Mouse (Mus musculus): ENCODE measurements around the gene Pknox1.
A peak's percentile ranks its signal among the peaks of the same experiment; 100 is the strongest.
"Not testable (repeated sequence)": the region's sequence is repeated elsewhere in the genome, so short reads cannot be mapped to it uniquely, and the experiment has no call there.

Gene Pknox1

GRCm38 (mm10) chr17:31597957-31598356 lies 33.4 kb downstream of the Pknox1 start:
- no peak for DNase-seq (ENCODE audit: low spot score in 2 of 2)

DNA sequence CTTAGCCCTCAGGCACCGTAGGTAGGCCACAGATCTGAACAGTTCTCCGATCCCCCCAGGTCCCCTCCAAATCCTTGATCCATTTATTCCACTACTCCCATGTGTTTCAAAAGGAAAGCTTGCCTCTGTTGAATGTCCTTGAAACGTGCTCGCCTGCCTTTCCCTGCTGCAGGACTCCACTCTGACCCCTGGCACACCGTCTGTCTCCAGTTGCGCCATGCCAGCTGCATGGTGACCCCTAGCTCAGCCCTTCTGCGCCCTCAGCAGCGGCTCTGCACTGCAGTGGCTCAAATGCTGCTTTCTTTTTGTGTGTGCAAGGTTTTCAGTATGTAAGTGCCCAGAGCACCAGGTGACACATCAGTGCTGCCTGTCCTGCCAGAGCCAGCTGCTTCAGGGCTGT lies 34.1 kb downstream of the Pknox1 start:
- no peak for DNase-seq (ENCODE audit: low spot score in 2 of 2)

DNA sequence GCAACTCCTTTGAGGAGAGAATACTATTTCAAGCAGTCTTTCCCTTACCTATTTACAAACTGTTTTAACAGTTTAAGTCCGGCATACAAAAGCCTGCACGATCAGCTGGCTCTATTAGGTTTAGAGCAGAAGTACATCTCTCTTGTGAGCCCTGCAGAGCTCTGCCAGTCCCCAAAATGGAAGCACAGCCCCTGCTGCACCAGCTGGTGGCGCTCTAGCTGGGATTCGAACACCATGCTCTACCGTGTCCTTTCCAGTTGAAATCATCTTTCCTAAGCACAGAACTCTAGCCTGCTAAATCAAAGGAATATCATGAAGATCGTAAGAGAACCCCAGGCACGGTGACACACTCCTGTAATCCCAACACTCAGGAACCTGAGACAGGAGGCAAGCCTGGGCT lies 41.9 kb downstream of the Pknox1 start:
- DNase-seq (ENCODE audit: low spot score in 2 of 2), result no peak

GRCm38 (mm10) chr17:31607256-31607951 lies 42.9 kb downstream of the Pknox1 start:
- DNase-seq (ENCODE audit: low spot score in 2 of 2), result no peak

- not testable (repeated sequence) for DNase-seq (ENCODE audit: low spot score in 2 of 2)
Measured at GRCm38 (mm10) chr17:31609173-31609572, 44.6 kb downstream of the Pknox1 start.

- no peak for DNase-seq (ENCODE audit: low spot score in 2 of 2)
Measured at GRCm38 (mm10) chr17:31609895-31610294, 45.4 kb downstream of the Pknox1 start.

DNA sequence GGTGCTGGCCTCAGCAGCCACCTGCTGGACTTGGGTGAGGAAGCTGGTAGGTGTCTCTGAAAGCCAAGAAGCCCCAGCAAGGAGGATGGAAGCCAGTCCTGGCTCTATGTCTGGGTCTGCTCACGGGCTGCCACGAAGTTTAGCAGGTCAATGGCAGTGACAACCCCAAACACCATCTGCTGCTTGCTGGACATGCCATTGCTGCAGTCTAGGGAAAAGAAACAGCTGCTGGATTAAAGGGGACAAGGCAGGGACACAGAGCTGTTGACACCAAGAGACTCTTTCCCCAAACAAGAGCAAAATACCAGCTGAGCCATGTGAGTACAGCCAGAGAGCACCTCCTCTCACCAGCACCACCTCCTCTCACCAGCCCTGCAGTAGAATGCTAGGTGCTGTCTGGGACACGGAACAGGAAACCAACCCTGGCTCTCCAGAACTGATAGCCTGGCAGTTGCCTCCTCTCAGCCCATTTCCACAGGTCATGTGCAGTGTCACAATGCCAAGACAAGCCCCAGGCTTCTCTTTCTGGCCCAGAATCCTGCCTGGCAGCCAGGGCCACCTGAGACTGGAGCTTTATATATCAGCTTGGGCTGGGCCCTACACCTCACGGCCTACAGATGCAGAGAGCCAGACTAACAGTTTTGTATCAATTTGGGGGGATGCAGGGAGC lies 48.7 kb downstream of the Pknox1 start:
- DNase-seq (ENCODE audit: low spot score in 2 of 2), result no peak

DNA sequence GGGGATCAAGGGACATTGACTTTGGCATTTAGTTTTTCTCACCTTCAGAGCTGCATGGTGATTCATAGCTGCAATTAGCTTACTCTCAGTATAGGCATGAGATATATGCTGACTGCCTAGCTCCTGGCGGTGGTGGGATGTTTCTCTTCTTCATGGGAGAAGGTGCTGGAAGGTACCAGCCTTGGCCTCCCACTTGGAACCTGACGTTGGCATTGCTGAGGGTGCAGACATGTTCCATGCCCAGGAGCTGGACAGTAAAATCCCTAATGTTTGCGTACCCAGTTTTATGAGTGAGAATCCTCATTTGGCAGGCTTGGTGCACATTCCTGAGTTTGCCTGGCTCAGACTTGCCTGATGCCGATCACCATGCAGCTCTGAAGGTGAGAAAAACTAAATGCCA lies 58.6 kb downstream of the Pknox1 start:
- no peak for DNase-seq (ENCODE audit: low spot score in 2 of 2)

GRCm38 (mm10) chr17:31627961-31628360 lies 63.4 kb downstream of the Pknox1 start:
- no peak for DNase-seq (ENCODE audit: low spot score in 2 of 2)

DNA sequence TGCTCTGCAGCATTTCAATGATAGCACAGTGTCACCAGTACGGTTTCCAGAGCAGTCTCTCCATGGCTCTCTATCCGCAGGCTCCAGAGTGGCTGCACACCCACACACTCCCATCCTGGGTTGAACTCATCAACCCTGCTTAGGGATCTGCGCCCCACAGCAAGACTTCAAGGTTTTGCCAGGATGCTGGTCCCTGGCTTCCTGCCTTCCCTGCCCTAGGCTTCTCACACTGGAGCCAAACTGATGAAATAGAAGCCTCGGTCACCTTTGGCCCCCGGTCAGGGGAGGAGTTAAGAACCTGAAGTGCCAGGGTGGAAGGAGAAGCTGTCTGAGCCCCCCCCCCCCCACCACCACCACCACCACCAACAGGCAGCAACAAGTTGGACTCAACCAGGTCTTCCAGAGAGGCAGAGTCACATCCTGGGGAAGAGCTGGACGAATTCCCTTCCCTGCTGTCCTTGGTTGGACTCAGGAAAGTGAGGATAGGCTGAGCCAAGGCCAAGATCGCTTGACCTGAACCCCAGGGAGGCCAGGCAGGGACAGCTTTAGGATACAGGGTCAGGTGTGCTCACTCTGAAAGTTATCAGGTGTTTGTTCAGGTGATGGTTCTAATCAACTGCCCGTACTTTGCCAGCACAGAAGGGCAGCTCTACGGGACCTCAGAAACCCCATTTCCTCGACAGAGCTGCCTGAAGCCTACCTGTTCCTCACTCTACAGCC lies 66.7 kb downstream of the Pknox1 start:
- no peak for DNase-seq (ENCODE audit: low spot score in 2 of 2)

DNA sequence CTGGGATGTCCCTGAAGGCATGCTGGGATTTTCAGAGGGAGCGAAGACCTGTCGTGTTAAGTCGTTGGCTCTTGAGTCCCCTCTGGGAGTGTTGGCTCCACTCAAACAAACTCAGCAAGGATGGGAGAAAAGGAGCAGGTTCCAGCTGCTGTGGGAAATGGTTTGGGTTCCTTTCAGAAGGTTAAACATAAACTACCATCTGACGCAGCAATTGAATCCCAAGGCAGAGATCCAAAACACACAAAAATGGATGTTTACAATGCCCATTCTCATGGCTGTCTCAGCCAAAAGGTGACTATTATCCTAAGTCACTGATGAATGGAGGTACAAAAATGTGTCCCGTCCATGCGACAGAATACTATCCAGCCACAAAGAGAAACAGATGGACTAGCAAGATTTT lies 68.5 kb downstream of the Pknox1 start:
- DNase-seq (ENCODE audit: low spot score in 2 of 2), result no peak

DNA sequence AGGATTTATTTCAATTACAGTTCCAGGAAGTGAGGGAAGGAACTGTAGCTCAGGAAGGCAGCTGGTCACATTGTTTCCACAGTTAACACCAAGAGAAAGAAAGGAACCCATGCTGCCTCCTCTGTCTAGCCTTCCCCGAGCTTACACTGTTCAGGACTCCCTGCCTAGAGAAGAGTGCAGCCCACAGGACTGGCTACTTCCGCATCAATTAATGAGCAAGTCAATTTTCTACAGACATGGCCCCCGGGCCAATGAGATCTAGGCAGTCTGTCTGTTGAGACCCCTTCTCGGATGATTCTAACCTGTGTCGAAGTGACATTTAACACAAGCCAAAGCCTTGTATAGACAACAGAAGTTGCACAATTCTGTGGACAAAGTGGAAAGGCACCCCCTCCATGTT lies 70.4 kb downstream of the Pknox1 start:
- DNase-seq (ENCODE audit: low spot score in 2 of 2), result no peak

DNA sequence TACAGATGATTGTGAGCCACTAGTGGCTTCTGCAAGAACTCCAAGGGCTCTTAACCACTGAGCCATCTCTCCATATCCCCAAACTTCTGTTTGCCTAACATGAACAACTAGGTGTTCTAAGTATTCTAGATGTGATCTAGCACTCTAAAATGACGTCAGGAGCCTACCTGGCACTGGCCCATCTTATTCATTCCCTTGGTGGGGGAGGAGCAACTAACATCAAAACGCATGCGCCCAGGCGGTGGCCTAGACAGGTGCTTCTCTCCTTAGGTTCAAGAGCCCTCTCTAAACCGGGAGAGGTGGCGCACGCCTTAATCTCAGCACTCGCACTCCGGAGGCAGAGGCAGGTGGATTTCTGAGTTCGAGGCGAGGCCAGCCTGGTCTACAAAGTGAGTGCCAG lies 71.2 kb downstream of the Pknox1 start:
- no peak for DNase-seq (ENCODE audit: low spot score in 2 of 2)

DNA sequence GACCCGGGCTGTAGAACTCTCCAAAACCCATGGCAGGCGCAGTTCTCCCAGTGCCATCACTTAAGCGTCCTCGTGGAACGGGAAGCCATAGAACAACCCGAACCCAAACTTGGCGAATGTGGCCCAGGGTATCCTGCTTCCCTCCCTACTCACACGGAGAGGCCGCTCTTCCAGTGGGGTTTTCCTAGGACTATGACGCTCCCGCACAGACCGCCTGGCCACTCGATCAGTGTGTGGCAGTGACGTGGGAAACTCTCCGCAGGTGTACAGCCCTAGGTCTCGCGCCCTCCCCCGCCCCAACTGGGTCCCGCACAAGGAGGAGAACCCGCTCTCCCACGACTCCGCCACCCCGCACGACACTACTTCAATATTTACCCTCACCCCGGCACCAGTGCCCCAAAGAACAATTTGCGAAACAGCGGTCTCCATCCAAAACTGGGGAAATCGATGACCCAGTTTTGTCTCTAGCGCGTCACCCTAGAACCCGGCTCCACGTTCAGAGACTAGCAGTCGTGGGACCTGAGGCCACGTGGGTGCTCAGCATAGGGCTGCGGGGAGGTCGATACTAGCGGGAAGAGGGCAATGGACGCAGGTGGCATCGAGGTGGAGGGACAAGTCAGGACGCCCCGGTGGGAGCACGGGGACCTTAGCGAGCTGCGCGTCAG lies 71.9 kb downstream of the Pknox1 start:
- no peak for DNase-seq (ENCODE audit: low spot score in 2 of 2)

DNA sequence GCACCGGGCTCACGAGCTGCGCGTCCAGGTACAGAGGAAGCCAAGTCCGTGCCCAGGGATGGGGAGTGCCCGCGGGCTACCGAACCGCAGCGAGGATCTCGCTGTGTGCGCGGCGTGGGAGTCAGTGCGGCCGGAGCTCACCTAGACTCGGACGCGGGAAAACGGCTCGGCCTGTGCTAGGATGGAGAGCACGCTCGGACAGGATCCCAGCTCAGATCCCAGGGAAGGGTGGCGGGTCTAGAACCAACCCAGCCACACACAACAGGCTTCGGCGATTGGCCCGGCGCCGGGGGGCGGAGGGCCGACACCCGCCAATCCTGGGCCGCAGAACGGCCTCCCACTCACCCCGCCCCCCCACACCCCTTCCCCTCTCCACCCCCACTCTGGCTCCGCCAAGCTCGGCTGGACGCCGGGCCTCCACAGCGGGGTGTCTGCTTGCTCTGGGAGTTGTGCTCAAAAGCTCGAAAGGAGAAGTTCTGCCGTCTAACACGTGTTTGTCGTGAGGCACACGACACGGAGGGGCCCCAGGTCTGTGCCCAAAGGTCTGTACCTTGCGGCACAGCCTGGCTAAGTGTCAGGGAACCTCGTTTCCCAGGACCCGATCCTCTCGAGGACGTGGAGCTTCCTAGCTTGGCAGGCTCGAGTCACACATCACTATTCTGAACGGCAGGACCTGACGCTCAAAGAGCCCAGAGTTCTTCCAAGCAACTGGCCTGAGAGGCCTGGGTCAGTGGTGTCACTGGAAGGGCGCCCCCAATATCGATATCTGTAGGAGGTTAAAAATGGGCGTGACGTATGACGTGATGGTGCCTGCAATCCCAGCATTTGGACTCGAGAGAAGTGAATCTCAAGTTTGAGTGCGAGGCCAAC lies 72.6 kb downstream of the Pknox1 start, which contains the start of gene Cbs:
Gene Cbs (minus strand): TSS at position 297 of the 870 bp plus-strand sequence.
- DNase-seq (ENCODE audit: low spot score in 2 of 2), result peak; percentile 41 to 72

GRCm38 (mm10) chr17:31637866-31638570 lies 73.5 kb downstream of the Pknox1 start:
- DNase-seq (ENCODE audit: low spot score in 2 of 2), result peak in 1 of 2 experiments; percentile 68

- no peak for DNase-seq (ENCODE audit: low spot score in 2 of 2)
Measured at GRCm38 (mm10) chr17:31639651-31640050, 75.1 kb downstream of the Pknox1 start.

- no peak for DNase-seq (ENCODE audit: low spot score in 2 of 2)
Measured at GRCm38 (mm10) chr17:31642331-31642730, 77.8 kb downstream of the Pknox1 start.

DNA sequence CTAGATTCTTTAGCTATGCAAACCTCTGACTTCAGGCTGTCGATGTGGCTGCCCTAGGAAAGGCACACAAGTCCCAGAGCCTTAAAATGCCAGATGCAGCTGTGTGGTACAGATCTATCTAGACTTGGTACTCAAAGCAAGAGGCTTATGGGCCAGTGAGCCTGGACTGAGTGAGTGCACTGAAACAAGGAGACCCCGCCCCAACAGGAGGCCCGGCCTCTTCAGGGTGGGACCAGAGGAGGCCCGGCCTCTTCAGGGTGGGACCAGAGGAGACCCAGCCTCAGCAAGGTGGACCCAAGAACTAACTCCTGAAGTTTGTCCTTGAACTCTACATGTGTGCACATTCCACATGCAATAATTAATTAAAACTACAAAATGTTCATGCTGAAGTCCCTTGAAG lies 78.4 kb downstream of the Pknox1 start:
- no peak for DNase-seq (ENCODE audit: low spot score in 2 of 2)

- no peak for DNase-seq (ENCODE audit: low spot score in 2 of 2)
Measured at GRCm38 (mm10) chr17:31646199-31647002, 81.9 kb downstream of the Pknox1 start.
